Mouse (Mus musculus) liver, postnatal 0 days (tissue): Measurements from ENCODE around the gene Gm15319. TPM values are rescaled to one million over a fixed set of nuclear protein-coding genes. Genes with fewer than 3 reads are reported as not detected.
"Not testable (repeated sequence)": the region's sequence is repeated elsewhere in the genome, so short reads cannot be mapped to it uniquely, and the experiment has no call there.

Source experiments
- ATAC-seq: fragments of 200-750 bp; cut with Nextera tagmentation; 2 replicates; pipeline ENCODE4 v1.8.0; 2017; ENCODE audit warnings: mild to moderate bottlenecking, moderate library complexity
- DNase-seq: peaks from one replicate; pipeline ENCODE4 v3.0.0-alpha.2; 2016
- H3K27ac ChIP-seq: fragments of 300-500 bp; sonication (generic); 2 replicates; pipeline ENCODE4 v1.5.1; 2014; ENCODE audit warnings: antibody characterized with exemption, moderate library complexity, mild to moderate bottlenecking, low read depth
- H3K27me3 ChIP-seq: fragments of 300-500 bp; sonication (generic); 2 replicates; pipeline ENCODE4 v1.6.1; 2014; ENCODE audit warnings: low read length, control low read depth, mixed read lengths; ENCODE audit not compliant: insufficient read depth
- H3K36me3 ChIP-seq: fragments of 300-500 bp; sonication (generic); replicated peaks from 2 replicates; pipeline ENCODE4 v1.6.1; 2014; ENCODE audit warnings: mild to moderate bottlenecking, control low read depth, low read length, moderate library complexity, mixed read lengths; ENCODE audit not compliant: insufficient read depth
- H3K4me1 ChIP-seq: fragments of 300-500 bp; sonication (generic); 2 replicates; pipeline ENCODE4 v1.6.1; 2014; ENCODE audit warnings: antibody characterized with exemption, mild to moderate bottlenecking, control low read depth; ENCODE audit not compliant: insufficient read depth
- H3K4me2 ChIP-seq: fragments of 300-500 bp; sonication (generic); 2 replicates; pipeline ENCODE4 v1.6.1; 2014; ENCODE audit warnings: low read depth, mild to moderate bottlenecking, low read length, moderate library complexity, mixed read lengths
- H3K4me3 ChIP-seq: fragments of 300-500 bp; sonication (generic); 2 replicates; pipeline ENCODE4 v1.5.1; 2014; ENCODE audit warnings: low read depth, low read length
- H3K9ac ChIP-seq: fragments of 300-500 bp; sonication (generic); replicated peaks from 2 replicates; pipeline ENCODE4 v1.6.1; 2014; ENCODE audit warnings: mild to moderate bottlenecking, moderate library complexity
- H3K9me3 ChIP-seq: fragments of 300-500 bp; sonication (generic); 2 replicates; pipeline ENCODE4 v1.6.1; 2016; ENCODE audit warnings: mild to moderate bottlenecking, control low read depth, low read length, mixed read lengths
- CTCF ChIP-seq: sonication (generic); IDR thresholded peaks from 2 replicates; pipeline ENCODE4 v1.5.1; 2016; ENCODE audit warnings: antibody characterized with exemption, low read depth
- WGBS: fragments of 180-500 bp; shearing (Covaris S2); extraction: QIAGEN DNeasy Blood & Tissue Kit; methylation state at CpG from one replicate; pipeline ENCODE4 v1.1.7; 2014; ENCODE audit not compliant: insufficient replicate concordance; 5-methylcytosine and 5-hydroxymethylcytosine counted together
- polyA plus RNA-seq: library from polyadenylated mRNA; unstranded; fragments of >200 nt; fragmentation: Nextera tagmentation; extraction: Ambion mirVana; gene quantifications from 2 replicates; pipeline ENCODE4 v1.2.1, GENCODE M21; 2015

The Gm15319 gene
- polyA plus RNA-seq: not detected in 2 replicates

DNA sequence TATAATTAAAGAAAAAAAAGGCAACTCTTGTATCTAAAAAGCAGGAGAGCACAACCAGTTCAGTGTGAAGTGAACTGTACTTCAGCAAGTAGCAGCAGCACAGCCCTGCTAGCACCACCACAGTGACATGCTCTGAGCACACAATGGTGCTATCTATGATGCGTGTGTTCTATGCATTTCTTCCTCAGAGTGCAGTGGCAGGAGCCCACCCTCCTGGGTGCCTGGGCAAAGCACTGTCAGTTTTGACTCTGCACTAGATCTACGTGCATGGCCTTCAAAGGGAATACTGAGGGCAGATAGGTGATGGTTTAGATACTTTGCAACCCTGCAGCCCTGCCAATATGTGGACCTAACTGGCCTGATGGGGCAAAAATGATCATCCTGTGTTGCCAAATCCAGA lies at the start of gene Gm15319:
Gene Gm15319 (minus strand): TSS at position 101 of the 400 bp plus-strand sequence.
- not testable (repeated sequence) for H3K4me2 ChIP-seq, H3K9ac ChIP-seq, DNase-seq, H3K9me3 ChIP-seq, H3K4me1 ChIP-seq, H3K4me3 ChIP-seq, H3K36me3 ChIP-seq, H3K27me3 ChIP-seq, ATAC-seq, H3K27ac ChIP-seq
- no CpG with 5 or more reads among the region's 2 CpGs for WGBS

DNA sequence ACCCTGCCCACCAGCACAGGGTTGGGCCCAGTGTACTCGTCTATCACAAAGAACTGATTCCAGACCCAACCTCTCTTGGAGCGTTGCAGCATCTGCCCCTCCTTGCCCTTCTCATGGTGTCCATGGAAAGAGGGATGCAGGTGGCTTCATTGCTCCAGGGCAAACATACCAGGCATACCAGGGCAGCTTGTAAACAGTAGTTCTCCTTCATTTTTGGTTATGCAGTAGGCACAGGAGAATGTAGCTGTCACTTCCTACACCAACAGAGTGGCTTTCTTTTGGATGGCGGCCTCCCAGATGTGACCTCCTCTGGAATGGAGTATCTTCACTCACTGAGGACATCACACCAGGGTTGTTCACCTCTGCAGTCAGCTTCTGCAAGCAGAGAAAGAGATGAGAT lies 47.3 kb upstream of the Gm15319 start:
- H3K27ac ChIP-seq, DNase-seq, H3K4me2 ChIP-seq, H3K4me1 ChIP-seq, H3K27me3 ChIP-seq, H3K9me3 ChIP-seq, H3K36me3 ChIP-seq, H3K4me3 ChIP-seq, ATAC-seq, H3K9ac ChIP-seq: not testable (repeated sequence)
- no CpG with 5 or more reads among the region's 3 CpGs for WGBS

DNA sequence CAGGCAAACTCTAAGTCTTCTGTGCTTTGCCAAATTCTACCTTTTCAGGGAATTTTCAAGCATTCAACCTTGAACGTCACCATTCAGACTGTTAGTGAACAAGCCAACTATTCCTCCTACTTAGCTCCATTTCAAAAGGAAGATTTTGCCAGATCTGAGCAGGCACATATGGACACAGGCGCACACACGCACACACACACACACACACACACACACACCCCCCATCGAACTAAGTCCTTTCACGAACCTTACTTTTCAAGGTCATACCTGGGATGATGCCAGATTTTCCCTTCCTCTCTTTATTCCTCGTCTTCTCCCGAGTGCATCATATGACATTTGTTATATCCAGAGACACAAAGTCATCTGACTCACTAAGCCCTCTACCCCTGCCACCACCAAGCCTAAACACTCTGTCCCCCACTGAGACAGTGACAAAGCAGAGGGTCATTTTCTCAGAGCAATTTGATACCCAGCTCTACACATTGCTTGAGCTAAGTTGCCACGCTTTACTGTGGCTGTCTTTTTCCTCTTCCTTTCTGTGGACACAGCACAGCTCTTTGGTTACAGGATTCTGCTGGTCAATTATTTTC lies 45.5 kb upstream of the Gm15319 start:
- not testable (repeated sequence) for H3K27me3 ChIP-seq, H3K36me3 ChIP-seq, H3K4me3 ChIP-seq, H3K4me2 ChIP-seq, ATAC-seq, H3K27ac ChIP-seq, H3K9ac ChIP-seq, H3K4me1 ChIP-seq, H3K9me3 ChIP-seq
- WGBS: 85% methylated on average over 6 of the region's 8 CpGs
- DNase-seq: peak; percentile 13

DNA sequence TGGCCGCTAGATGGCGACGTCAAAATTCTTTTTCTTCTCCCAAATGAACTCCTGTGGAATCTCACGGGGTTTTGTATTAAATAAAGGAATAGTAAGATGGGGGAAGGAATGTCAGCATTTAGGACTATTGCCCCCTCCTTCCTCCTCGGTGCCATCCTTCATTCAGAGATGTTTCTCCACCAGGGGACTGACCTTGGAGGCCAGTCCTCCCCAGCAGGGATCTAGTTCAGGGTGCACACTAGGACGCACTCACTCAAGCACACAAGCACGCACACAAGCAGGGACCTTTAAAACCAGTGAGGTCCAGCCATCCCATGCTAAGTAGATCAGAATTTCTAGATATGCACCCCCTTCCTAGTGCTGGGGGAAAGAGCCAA lies 26.3 kb upstream of the Gm15319 start:
- H3K4me2 ChIP-seq, H3K27me3 ChIP-seq, H3K9ac ChIP-seq, ATAC-seq, H3K4me3 ChIP-seq, H3K4me1 ChIP-seq, DNase-seq, H3K36me3 ChIP-seq, H3K27ac ChIP-seq, H3K9me3 ChIP-seq: not testable (repeated sequence)
- 26% methylated on average over 2 of the region's 7 CpGs for WGBS
- TF ChIP-seq CTCF: peak; percentile 15; the same call in 1 of the 2 replicates

DNA sequence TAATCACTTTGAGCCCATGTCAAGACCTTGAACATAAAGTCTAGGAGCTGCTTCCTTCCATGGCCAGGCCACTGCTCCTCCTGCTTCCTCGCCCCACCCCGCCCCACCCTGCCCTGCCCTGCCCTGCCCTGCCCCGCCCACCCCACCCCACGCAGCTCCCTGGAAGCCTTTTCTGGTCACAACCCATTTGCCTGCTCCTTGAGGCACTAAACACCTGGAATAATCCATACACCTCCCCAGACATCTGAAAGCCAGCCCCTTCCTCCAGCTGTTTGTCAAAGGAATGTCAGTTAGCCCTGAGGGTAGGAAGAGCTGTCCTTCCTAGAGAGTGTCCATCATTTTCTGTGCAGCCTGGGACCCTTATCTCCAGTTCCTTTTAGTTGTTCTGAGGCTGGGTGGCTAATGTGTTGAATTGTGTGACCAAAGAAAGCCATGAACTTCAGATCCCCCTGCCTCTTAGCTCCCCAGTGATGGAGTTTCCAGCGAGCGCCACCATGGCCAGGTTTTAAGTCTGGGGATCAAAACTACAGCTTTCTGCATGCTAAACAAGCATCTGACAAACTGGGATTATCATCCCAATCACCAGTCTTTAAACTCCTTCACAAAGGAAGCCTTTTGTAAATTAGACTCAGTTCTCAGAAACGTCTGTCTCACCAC lies 25.8 kb upstream of the Gm15319 start:
- not testable (repeated sequence) for H3K9ac ChIP-seq, H3K36me3 ChIP-seq, H3K27me3 ChIP-seq, H3K27ac ChIP-seq, H3K4me2 ChIP-seq, H3K9me3 ChIP-seq, H3K4me1 ChIP-seq, H3K4me3 ChIP-seq, DNase-seq
- peak; percentile 72 for ATAC-seq
- no CpG with 5 or more reads among the region's 7 CpGs for WGBS

DNA sequence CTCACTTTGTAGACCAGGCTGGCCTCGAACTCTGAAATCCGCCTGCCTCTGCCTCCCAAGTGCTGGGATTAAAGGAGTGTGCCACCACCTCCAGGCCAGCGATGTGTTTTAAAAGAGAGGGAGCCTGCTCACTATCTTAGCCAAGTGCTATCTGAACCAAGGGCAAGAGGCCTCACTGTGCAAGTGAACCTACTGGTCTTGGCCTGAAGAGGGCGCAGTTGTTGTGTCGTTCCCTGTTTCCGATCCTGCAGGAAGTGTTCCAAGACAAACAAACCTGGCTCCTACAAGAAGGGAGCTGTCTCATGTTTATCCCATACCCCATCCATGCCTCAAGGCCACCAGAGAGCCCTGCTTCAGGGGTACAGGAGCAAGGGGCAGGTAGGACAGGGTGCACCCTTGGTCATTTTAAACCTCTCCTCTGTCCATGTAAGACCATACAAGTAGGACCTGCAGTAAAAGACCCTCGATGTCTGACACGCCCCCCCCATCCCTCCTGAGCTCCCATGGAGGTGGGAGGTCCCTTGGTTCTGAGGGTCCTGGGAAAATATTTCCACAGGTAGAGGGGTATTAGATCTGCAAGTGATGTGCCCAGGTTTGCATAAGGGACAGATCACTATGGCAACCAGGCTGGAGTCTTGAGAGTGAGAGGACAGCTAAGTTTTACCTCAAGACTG lies 24.2 kb upstream of the Gm15319 start:
- WGBS: 63% methylated on average over 2 of the region's 8 CpGs
- not testable (repeated sequence) for H3K9me3 ChIP-seq, H3K4me3 ChIP-seq, DNase-seq, H3K36me3 ChIP-seq, H3K4me1 ChIP-seq, H3K9ac ChIP-seq, ATAC-seq, H3K27ac ChIP-seq, H3K4me2 ChIP-seq, H3K27me3 ChIP-seq

DNA sequence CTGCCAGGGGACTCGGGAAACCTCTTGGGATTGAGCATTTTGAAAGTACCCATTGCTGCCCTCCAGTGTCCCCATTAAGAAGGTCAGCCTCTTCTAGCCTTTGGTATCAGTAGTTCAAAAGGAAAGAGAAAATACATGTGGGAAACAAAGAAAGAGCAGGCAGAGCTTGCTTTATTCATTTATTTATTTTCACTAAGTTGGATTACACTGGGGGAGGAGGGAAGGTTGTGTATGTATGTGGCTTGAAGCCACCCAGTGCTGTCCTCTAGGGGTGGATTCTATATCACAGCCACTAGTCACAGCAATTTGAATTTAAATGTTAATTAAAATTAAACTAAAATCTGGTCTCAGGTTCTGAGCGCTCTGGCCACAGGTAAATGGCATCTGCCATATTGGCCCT lies 22.0 kb upstream of the Gm15319 start:
- not testable (repeated sequence) for ATAC-seq, H3K9ac ChIP-seq, H3K4me1 ChIP-seq, H3K36me3 ChIP-seq, H3K4me2 ChIP-seq, H3K27me3 ChIP-seq, H3K4me3 ChIP-seq, DNase-seq, H3K9me3 ChIP-seq, H3K27ac ChIP-seq
- WGBS: no CpG with 5 or more reads among the region's 2 CpGs

DNA sequence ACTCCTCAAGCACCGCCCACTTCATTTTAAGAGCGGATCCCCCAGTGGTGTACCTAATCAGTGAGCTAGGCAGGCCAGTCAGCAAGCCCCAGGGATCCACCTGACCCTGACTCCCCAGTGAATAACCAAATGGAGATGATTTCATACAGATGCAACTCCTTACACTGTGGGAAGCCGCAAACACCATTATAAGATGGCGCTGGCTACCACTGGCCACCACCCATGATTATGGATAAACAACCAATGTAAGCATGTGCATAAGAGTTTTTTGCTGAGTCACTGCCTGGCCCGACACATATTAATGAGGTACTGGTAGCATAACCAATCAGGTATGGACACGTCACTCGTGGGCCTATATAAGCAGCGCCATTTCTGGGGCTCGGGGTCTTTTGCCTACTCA lies 21.1 kb upstream of the Gm15319 start:
- H3K27me3 ChIP-seq, H3K9ac ChIP-seq, DNase-seq, ATAC-seq, H3K36me3 ChIP-seq, H3K27ac ChIP-seq, H3K4me3 ChIP-seq, H3K4me1 ChIP-seq, H3K4me2 ChIP-seq, H3K9me3 ChIP-seq: not testable (repeated sequence)
- 80% methylated on average over 6 of the region's 9 CpGs for WGBS

DNA sequence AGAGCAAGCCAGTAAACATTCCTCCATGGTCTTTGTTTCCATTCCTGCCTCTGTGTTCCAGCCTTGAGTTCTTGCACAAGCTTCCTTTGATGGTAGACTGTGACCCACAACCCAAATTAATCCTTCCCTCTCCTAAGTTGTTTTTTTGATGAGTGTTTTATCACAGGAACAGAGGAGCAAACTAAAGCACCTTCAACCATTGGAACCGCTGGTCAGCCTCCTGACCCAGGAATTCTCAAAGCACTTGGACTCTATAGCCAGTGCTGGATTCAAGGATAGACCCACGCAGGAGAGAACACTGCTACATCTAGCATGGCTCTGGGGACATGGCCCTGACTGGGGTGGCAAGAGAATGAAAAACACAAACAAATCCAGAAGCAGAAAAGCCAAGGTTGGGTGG lies 19.1 kb upstream of the Gm15319 start:
- not testable (repeated sequence) for H3K4me1 ChIP-seq, H3K36me3 ChIP-seq, H3K9ac ChIP-seq, ATAC-seq, H3K27me3 ChIP-seq, H3K4me3 ChIP-seq, H3K27ac ChIP-seq, H3K9me3 ChIP-seq, H3K4me2 ChIP-seq, DNase-seq
- WGBS: 76% methylated on average over 2 of the region's 2 CpGs
